Mouse (Mus musculus) kidney, adult 2 months (tissue): ENCODE results near the gene Dnaaf3. TPM values are rescaled to one million over a fixed set of nuclear protein-coding genes. Genes with fewer than 3 reads are reported as not detected.

Experiments used
- DNase-seq: peaks from one replicate; pipeline ENCODE4 v3.0.0; 2021
- H3K27ac ChIP-seq: fragments of 200-500 bp; 2 replicates; pipeline ENCODE4 v1.5.1; 2012; ENCODE audit warnings: low read depth, low read length, control low read depth, inconsistent platforms; ENCODE audit not compliant: insufficient read depth
- H3K27me3 ChIP-seq: fragments of 200-500 bp; replicated peaks from 2 replicates; pipeline ENCODE4 v1.6.1; 2012; ENCODE audit warnings: mild to moderate bottlenecking, moderate library complexity, low read length, inconsistent platforms; ENCODE audit not compliant: control insufficient read depth, insufficient read depth
- H3K36me3 ChIP-seq: fragments of 200-500 bp; 2 replicates; pipeline ENCODE4 v1.6.1; 2012; ENCODE audit warnings: mild to moderate bottlenecking, moderate library complexity, low read length, inconsistent platforms; ENCODE audit not compliant: control insufficient read depth, insufficient read depth
- H3K4me1 ChIP-seq: fragments of 200-500 bp; 2 replicates; pipeline ENCODE4 v1.6.1; 2011; ENCODE audit warnings: low read length; ENCODE audit not compliant: control insufficient read depth, insufficient read depth
- H3K4me3 ChIP-seq: fragments of 200-500 bp; 2 replicates; pipeline ENCODE4 v1.5.1; 2011; ENCODE audit warnings: mild to moderate bottlenecking, low read depth, low read length, control low read depth; ENCODE audit not compliant: insufficient read depth
- CTCF ChIP-seq: fragments of 200-500 bp; conservative IDR thresholded peaks from 2 replicates; pipeline ENCODE4 v1.5.1; 2011; ENCODE audit warnings: low read depth, mild to moderate bottlenecking, control low read depth, low read length, moderate library complexity, mixed read lengths; ENCODE audit not compliant: insufficient read depth, insufficient read length
- POLR2A ChIP-seq: fragments of 200-500 bp; IDR thresholded peaks from one replicate; pipeline ENCODE4 v1.6.1; 2011; ENCODE audit warnings: low read depth, low read length, control low read depth
- WGBS: fragments of 180-500 bp; shearing (Covaris S2); methylation state at CpG from one replicate; pipeline ENCODE4 v1.1.7; 2018; 5-methylcytosine and 5-hydroxymethylcytosine counted together
- polyA plus RNA-seq: library from polyadenylated mRNA; depleted of rRNA; stranded (reverse); fragments of >200 nt; gene quantifications from 2 replicates; pipeline ENCODE4 v1.2.3, GENCODE M21; 2012

Dnaaf3 gene
- polyA plus RNA-seq, 1 experiment: 1.3 TPM

GRCm38 (mm10) chr7:4518487-4518886, 13.8 kb downstream of the Dnaaf3 start:
- no peak for DNase-seq
- 71% methylated on average over 1 of the region's 1 CpGs for WGBS
- H3K4me1 ChIP-seq: no peaks in the 10 kb centered on the region
- no peak overlapping the region for H3K27ac ChIP-seq
- H3K36me3 ChIP-seq: no peaks in the 10 kb centered on the region
- TF ChIP-seq POLR2A: no peak
- TF ChIP-seq CTCF: no peak
- H3K4me3 ChIP-seq: no peak overlapping the region
- no peaks in the 10 kb centered on the region for H3K27me3 ChIP-seq

- H3K4me1 ChIP-seq: no peaks in the 10 kb centered on the region
- no peak within 1 kb of the TSS for H3K27ac ChIP-seq
- TF ChIP-seq CTCF (no peak), POLR2A (no peak)
- DNase-seq: no peak
- H3K27me3 ChIP-seq: no peaks in the 10 kb centered on the region
- no peaks in the 10 kb centered on the region for H3K36me3 ChIP-seq
- no peak within 1 kb of the TSS for H3K4me3 ChIP-seq
- WGBS: 32% methylated on average over 4 of the region's 4 CpGs
These were observed 15.8 kb downstream of the Dnaaf3 start, which contains the start of gene Tnnt1 for GRCm38 (mm10) chr7:4516332-4517050. Tnnt1 (minus strand) TSS chr7:4516382.

- no peak overlapping the region for H3K4me3 ChIP-seq
- H3K36me3 ChIP-seq: no peaks in the 10 kb centered on the region
- no peaks in the 10 kb centered on the region for H3K27me3 ChIP-seq
- whole genome bisulfite sequencing: 70% methylated on average over 6 of the region's 6 CpGs
- no peak overlapping the region for H3K27ac ChIP-seq
- no peak for TF ChIP-seq POLR2A
- TF ChIP-seq CTCF: no peak
- DNase-seq: no peak
- H3K4me1 ChIP-seq: no peaks in the 10 kb centered on the region
These were observed 16.4 kb downstream of the Dnaaf3 start for GRCm38 (mm10) chr7:4515853-4516252.

- TF ChIP-seq POLR2A (no peak), CTCF (no peak)
- Histone ChIP-seq H3K4me1 (no peaks in the 10 kb centered on the region), H3K4me3 (no peak overlapping the region), H3K36me3 (no peaks in the 10 kb centered on the region), H3K27me3 (no peaks in the 10 kb centered on the region), H3K27ac (no peak overlapping the region)
- no peak for DNase-seq
- WGBS: 75% methylated on average over 6 of the region's 6 CpGs
These were observed 18.2 kb downstream of the Dnaaf3 start for GRCm38 (mm10) chr7:4513829-4514712.

- no peaks in the 10 kb centered on the region for H3K4me1 ChIP-seq
- no peaks in the 10 kb centered on the region for H3K27me3 ChIP-seq
- DNase-seq: no peak
- H3K36me3 ChIP-seq: no peaks in the 10 kb centered on the region
- H3K4me3 ChIP-seq: no peak overlapping the region
- peak; percentile 77 for TF ChIP-seq CTCF
- TF ChIP-seq POLR2A: no peak
- 32% methylated on average over 13 of the region's 13 CpGs for WGBS
- no peak overlapping the region for H3K27ac ChIP-seq
These were observed 19.0 kb downstream of the Dnaaf3 start for GRCm38 (mm10) chr7:4513236-4513635.

GRCm38 (mm10) chr7:4511489-4512224, 20.6 kb downstream of the Dnaaf3 start:
- TF ChIP-seq CTCF: no peak
- no peak for TF ChIP-seq POLR2A
- no peak overlapping the region for H3K4me3 ChIP-seq
- H3K27me3 ChIP-seq: no peaks in the 10 kb centered on the region
- DNase-seq: no peak
- no peaks in the 10 kb centered on the region for H3K36me3 ChIP-seq
- WGBS: 50% methylated on average over 8 of the region's 8 CpGs
- no peaks in the 10 kb centered on the region for H3K4me1 ChIP-seq
- H3K27ac ChIP-seq: no peak overlapping the region
